15 mouse cellular contexts compared by ENCODE assay signal in genomic region chr6:118689447-118689846, GRCm38 (mm10).
"Had no signal": no experiment of that assay in that cellular context is flagged by ENCODE, and none has a peak within 500 bp of the region (broad histone marks: within the 10 kb centered on the region; RNA-seq: fewer than 3 reads in every experiment).

No protein-coding gene starts in this region.

- H3K9me3 ChIP-seq: kidney, embryonic 15.5 days had no signal

- H3K4me1 ChIP-seq: kidney, embryonic 15.5 days had no signal

- H3K9ac ChIP-seq: kidney, embryonic 15.5 days; liver, embryonic 14.5 days; liver, postnatal 0 days; lung, embryonic 14.5 days had no signal

- H3K27ac ChIP-seq: kidney, embryonic 15.5 days; left cerebral cortex, adult 2 months; liver, embryonic 14.5 days had no signal

- H3K4me3 ChIP-seq: kidney, embryonic 15.5 days; left cerebral cortex, adult 2 months had no signal

- H3K4me2 ChIP-seq: kidney, embryonic 15.5 days; liver, embryonic 11.5 days; lung, embryonic 14.5 days; midbrain, embryonic 11.5 days had no signal

- ATAC-seq: liver, postnatal 0 days had no signal

- H3K36me3 ChIP-seq: kidney, embryonic 15.5 days had no signal

- H3K27me3 ChIP-seq: kidney, embryonic 15.5 days had no signal

- DNase-seq: kidney, postnatal 10 days; kidney, postnatal 36 days; layer of hippocampus, postnatal 36 days; liver, postnatal 0 days; lung, embryonic 14.5 days; lung, postnatal 10 days; lung, postnatal 4 days; midbrain, embryonic 14.5 days; thymus, adult 18-20 months; thymus, postnatal 36 days had no signal
